Mouse (Mus musculus): Measurements from ENCODE around the gene Fdxacb1.

Fdxacb1 gene

DNA sequence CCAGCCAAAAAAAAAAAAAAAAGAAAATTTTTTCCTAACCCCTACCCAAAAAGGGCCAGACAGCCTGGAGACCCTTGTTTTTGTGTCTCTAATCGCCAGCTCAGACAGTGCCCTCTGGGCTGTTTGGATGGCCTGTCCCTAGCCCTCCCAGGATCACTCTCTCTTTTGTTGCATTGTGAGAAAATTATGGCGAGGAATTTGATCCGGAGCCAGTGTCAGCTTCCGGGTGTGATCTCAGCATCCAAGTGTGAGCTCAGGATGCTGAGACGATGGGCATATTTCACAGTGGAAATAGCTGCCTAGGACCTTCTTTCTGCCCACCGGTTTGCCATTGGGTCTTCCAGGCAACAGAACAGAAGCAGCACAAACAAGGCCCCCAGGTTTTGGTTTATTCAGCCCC lies 17.3 kb upstream of the Fdxacb1 start:
- DNase-seq = no peak

DNA sequence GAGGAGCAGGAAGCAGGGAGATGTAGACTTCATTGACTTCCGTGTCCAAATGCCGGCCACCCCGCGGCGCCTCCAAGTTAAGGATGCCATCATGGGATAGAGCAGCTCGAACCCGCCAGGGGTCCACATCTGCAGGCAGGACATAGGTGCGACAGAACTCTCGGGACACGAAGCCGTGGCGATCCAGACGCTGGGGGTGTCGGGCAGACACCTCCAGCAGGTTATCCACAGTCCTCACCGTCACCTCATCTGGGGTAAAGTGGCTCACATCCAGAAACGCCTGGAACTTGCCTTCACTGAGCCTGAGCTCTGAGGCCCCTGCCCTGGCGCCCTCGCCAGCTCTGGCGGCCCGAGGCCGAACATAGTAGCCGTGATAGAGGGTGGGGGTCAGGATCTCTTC lies 16.7 kb upstream of the Fdxacb1 start, which contains the start of gene Cryab:
Gene Cryab (plus strand): TSS at position 3 of the 400 bp plus-strand sequence.
- DNase-seq = no peak

DNA sequence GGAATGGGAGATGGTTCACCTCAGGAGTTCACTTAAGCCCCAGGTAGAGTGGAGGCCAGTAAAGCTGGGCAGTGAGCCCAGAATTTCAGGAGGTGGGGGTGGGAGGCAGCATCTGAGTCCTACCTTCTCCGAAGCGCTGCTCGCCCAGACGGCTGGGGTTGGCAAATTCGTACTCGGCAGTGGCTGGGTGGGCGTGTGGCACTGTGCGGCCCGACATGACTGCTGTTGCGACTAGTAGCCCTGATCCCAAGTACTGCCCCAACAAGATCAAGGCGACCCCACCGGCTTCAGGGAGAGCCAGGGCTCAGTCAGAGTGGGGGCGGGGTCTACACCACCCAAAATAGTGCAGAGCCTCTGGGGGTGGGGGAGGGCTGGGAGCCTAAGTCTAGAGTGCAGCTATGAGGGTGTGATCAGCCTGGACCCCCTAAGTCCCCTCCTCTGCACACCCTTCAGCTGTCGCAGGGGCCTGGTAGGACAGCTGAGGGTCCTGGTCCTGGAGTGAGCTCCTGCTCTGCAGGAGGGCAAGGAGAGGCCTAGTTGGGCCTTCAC lies 15.9 kb upstream of the Fdxacb1 start, which contains the start of gene Hspb2:
Gene Hspb2 (minus strand): TSS at position 301 of the 549 bp plus-strand sequence.
- peak; percentile 8 for DNase-seq

DNA sequence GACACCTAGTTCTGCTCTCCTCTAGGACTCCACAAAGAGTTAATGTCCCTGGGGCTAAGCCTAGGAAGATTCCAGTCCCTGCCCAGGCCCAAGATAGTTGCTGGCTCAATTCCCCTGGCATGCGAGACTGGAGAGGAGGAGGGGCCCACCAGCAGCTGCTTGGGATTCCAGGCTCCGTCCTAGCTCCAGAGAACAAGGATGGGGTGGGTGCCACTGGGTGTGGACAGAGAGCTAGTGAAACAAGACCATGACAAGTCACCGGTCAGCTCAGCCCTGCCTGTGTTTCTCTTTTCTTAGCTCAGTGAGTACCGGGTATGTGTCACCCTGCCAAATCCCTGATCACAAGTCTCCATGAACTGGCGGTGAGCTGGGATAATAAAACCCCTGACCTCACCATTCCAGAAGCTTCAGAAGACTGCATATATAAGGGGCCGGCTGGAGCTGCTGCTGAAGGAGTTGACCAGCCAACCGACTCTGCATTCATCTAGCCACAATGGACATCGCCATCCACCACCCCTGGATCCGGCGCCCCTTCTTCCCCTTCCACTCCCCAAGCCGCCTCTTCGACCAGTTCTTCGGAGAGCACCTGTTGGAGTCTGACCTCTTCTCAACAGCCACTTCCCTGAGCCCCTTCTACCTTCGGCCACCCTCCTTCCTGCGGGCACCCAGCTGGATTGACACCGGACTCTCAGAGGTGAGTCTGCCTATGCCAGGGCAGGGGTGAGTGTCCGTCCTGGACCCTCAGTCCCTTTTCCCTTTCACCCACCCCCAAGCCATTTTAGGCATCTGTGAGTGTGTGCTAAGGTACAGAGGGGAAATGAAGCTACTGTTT lies 15.0 kb upstream of the Fdxacb1 start:
- peak; percentile 19 for DNase-seq

DNA sequence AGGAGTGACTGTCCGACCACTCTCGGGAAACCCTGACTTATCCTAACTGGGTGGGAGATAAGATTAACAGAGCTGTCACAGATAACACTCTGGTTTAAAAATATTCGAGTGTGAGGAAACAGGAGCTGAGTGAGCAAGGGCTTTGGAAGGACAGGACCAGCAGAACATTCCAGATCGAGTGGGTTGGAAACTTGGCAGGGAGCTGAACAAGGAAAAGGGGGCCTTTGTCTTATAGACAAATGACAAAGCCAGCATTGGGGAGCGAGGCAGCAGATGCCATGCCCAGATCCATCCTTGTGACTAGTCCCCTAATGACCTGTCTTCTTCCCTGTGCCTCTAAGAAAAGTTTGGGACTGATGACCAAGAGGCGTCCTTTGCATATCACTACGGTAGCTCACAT lies 14.1 kb upstream of the Fdxacb1 start:
- DNase-seq = no peak

DNA sequence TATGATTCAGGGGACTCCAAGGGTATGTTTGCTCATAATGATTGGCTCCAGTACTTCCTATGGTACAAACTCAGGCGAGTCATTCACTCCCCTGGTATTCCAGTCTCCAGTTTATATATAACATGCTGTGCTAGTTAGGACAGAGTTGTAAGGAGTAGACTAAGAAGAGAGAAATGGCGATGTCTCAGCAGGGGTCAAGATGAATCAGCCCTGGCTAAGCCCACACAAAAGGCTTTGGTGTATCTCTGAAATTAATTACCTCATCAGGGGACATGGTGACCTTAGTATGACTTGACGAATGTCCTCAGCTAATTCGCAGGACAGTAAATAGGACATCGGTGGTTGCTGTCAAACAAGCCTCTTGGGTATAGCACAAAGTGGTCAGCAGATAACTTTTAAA lies 11.3 kb upstream of the Fdxacb1 start:
- DNase-seq = no peak

DNA sequence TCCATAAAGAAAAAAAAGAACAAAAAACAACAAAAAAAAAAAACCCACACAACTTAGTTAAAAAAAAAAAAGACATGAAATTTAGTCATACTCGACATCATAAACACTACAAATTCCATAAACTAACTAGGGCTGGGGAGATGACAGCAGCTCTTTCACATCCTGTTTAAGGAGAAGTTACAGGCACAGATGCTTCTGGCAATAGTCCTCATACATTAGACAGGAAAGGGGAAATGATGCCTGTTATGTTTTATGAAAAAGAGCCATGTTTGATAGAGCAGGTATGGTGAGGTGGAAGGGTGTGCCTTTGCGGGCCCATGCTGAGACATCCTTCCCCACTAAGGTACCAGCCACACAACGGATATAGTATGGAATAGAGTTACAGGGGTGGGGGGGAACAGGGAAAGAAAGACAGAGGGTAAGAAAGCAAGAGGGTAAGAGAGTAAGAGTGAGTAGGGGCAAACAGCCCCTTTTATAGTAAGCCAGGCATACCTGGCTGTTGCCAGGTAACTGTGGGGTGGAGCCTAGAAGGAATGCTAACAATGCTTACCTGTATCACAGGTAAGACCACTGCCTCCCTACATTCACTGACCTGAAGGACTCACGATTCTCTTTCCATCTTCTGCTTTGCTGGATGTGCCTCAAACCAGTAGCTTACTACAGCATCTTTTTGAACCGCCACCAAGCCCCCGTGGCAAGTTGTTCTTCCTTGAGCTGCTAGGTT lies 6.4 kb upstream of the Fdxacb1 start:
- no peak for DNase-seq

DNA sequence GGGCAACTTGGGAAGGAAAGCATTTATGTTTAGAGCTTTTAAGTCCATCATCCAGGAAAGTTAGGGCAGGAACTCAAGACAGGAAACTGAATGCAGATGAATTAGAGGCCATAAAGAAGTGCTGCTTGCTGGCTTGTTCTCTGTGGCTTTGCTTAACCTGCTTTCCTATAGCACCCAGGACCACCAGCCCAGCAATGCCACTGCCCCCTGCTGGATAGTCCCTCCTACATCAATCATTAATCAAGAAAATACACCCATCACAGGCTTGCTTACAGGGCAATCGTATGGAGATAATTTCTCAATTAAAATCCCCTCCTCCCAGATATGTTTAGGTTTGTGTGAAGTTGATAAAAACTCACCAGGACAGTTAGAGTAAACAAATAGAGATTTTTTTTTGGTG lies 4.7 kb upstream of the Fdxacb1 start:
- DNase-seq = peak; percentile 17

DNA sequence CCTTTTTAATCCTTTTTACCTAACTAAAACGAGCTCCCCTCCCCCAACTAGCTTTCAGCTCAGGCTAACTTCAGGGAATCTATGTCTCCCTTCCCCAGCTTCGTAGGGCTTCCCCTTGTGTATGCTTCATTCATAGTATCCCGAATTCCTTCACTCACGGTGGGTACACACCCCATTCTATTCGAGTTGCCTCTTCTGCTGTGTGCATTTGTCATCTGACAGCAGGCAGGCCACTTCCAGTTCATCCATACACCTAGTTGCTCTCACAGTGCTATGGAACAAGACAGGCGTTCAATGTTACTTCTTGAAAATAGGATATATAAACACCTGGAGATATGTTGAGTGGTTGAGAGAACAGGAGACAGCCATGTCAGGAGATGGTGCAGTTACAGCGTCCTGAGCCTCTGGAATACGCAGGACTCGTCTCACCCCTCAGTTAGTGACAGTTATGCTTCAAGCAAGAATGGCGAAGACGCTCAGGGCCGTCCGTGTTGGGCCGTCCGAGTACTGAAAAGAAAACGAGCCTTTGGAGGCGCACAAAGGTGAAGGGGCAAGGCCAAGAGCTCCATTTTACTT lies 417 bp upstream of the Fdxacb1 start:
- DNase-seq = no peak

DNA sequence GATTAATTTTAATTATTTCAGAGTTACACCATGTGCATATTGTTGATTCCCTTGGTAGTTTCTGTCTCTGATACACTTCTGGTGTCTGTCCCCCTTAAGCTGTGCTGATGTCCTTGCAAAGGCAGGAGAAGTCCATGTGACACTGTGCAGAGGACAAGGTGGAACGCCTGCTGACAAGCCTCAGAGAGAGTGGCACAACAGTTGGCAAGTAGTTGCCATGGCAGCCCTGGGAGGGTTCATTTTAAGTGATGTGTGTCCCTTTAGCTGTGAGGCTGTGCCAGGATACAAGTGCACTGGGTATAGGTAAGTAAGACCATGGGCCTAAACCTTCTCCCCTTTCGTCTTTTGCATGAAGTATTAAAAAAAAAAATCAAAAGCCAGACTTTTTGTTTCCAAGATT lies 2.0 kb downstream of the Fdxacb1 start:
- DNase-seq = no peak

DNA sequence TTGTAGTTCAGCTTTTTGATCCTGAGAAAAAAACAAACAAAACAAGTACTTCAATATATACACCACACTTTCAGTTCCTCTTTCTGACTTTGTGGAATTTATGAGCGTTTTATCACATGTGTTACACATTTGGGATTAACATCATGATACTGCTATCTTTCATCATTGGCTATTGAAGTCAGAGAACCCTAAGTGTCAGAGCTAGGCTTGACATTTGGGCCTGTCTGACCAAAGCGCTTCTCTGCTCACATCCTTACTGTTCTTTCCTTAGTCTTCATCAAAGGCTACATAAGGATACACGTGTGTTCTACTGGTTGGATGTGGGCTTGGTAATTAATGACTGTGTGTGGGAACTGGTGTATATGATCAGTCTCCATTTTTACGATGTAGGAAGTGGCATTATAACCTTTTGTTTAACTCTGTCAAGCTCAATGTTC lies 6.0 kb downstream of the Fdxacb1 start:
- DNase-seq = no peak

DNA sequence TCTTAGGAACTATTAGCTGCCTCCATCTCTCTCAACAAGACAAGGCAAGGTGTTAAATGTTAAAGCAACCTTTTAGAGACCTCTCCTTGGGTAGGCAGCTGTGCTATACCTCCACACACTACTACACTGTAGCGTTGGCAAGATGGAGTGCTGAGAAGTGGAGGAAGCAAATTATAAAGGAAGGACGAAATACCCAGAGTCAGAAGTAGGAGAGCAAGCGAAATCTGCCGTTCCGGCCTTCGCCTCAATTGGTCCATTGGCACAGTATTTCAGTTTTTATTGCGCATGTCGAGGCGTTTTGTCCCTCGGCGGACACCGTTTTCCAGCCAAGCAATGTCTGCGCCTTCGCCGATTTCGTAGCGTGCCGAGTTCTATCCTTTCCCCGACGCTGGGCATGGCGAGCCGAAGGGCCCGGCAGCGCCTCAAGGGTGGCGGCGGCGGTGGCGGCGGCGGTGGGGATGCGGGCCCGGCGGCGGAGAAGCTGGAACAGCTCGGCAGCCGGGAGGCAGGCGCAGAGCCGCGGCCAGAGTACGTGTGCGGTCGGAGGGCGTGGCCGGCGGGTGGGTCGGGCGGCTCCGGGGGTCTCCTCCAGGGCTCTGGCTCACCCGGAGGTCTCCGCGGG lies 7.1 kb downstream of the Fdxacb1 start, which contains the start of the genes Alg9 and 1110032A03Rik:
Gene Alg9 (plus strand): TSS at position 29 of the 622 bp plus-strand sequence.
Gene 1110032A03Rik (minus strand): TSS at position 530 of the 622 bp plus-strand sequence.
- peak; percentile 87 for DNase-seq

DNA sequence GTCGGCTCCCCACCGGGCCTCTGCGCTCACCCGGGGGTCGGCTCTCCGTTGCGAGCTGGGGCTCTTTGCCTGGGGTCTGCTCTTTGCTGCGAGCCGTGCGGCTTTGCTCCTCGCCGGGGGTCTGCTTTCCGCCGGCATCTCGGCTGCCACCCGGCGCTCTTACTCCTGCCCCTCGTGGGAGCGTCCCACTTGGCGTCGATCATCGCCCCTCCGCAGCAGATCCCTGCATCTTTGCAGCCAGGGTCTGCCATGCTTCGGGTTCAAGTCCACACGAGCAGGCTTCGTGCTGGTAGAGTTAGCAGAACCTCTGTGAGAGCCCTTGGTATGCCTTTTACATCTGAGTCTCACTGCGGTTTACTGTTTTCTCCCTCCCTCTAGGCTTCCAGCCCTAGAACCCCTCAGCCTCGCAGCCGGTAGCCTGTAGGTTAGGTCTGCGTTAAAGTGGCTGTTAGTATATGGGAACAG lies 7.7 kb downstream of the Fdxacb1 start:
- peak; percentile 23 for DNase-seq

DNA sequence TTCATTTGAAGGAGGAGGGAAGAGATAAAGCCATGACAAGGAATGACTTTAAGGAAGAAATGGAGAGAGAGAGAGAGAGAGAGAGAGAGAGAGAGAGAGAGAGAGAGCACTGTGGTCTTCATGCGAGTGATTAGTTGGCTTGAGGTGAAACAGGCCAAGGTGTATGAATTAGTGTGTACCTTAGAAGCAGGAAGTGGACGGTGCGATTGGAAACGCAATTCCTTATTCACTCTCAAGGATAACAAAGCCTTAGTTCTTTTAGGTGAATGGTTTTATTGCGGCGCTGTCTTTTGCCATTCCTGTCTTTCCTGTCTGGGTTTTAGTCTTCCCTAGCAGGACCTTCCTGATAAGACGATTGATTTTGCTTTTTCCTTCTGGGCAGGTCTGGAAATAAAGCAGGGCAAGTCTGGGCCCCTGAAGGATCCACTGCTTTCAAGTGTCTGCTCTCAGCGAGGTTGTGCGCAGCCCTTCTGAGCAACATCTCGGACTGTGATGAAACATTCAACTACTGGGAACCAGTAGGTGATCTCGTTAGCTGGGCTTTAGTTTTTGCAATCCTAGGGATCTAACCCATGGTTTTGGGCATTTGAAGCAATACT lies 8.2 kb downstream of the Fdxacb1 start:
- no peak for DNase-seq

DNA sequence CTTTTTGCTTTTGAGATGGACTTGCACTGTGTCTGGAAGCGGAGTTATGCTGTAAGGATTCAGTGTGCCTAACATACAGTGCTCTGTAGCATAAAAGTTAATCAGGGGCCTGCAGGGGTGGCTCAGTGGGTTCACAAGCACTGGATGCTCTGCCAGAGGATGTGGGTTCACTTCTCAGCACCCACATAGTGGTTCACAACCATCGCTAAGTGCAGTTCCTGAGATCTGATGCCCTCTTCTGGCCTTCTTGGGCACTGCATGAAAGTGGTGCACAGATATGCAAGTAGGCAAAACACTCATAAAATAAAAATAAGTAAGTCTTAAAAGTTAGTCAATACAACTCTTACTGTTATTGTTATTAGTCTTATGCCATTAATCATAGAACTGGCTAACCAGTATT lies 14.1 kb downstream of the Fdxacb1 start:
- peak; percentile 65 for DNase-seq

DNA sequence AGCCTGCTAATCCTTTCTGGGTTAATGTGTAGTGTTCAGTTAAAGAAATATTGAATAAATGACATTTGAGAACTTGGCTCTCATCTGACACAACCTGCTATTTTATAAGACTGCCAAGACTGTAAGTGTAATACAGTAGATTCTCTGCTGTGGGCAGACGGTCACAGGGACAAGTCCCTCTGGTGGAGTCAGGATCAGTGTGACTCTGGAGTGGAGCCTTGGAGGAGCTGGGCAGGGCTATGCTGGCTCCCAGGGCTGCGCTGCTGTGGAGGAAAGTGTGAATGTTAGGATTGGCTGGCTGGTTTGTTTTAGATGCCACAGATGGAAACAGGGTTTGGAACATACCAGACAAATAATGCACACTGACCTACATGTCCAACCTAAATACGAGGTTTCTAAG lies 27.2 kb downstream of the Fdxacb1 start:
- DNase-seq = no peak

DNA sequence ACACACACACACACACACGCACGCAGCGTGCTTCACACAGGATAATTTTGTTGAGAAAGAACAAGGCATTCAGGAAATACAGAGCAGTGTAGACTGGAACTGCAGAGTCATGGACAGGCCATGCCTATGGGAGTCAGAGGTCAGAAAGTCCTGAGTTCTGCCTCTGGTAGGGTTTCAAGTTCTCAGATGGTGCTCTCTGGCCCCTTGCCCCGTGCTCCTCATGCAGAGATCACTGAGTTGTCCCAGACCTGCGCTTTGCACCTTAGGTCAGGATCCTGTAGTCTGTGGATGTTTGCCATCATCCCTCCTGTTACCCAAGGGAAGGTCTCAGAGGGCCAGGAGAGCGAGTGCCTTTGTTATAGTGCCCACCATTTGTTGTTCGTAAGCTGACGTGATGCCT lies 28.7 kb downstream of the Fdxacb1 start:
- DNase-seq = no peak

DNA sequence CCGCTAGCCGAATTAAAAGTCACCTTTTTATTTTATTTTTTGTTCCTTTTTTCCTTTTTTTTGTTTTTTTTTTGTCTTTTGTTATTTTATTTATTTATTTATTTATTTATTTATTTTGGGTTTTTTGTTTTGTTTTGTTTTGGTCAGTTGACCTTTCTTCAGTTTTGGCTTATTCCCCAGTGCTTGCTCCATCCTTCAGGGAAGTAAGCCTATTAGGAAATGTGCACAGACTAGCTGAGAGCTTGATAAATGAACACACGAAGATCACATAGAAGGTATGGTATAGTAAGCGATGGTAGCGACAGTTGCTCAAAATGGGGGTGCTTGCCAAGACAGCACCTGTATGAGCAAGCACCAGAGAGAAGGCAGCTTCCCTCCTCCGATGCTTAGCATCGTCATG lies 29.6 kb downstream of the Fdxacb1 start:
- DNase-seq = no peak

DNA sequence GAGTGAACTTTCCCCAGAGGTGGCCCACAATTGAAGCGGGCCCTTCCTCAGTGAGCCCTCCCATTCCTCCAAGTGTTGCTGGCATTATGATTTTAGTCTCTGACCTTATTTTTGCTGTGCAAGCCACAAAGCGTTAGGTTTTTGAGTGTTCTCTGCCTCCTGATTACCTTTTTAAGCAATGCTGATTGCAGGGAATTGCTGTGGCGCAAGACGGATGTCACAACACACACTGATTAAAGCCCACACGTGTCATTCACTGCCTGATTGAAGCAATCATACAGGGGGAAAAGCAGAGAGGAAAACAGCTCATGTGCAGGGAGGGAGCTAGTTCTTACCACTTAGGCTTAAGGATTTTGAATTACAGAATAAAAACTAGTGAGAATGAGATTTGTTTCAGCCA lies 30.3 kb downstream of the Fdxacb1 start:
- no peak for DNase-seq

DNA sequence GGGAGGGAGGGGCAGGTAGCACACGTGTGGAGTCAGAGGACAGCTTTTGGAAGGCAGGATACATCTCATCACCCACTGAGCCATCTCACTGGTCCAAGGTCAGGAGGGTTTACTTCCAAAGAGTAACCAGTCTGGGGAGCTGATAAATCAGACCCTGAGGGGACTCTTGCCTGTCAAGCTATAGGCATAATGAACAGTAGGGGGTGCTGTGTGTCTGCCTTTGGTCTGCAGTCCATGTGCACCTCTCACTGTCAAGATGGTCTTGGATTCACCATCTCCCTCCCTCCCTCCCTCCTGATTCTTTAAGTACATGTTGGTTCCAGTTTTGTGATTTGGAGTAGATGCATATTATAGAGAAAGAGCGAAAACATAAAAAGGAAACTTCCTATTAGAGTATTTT lies 32.9 kb downstream of the Fdxacb1 start:
- DNase-seq = peak; percentile 77

DNA sequence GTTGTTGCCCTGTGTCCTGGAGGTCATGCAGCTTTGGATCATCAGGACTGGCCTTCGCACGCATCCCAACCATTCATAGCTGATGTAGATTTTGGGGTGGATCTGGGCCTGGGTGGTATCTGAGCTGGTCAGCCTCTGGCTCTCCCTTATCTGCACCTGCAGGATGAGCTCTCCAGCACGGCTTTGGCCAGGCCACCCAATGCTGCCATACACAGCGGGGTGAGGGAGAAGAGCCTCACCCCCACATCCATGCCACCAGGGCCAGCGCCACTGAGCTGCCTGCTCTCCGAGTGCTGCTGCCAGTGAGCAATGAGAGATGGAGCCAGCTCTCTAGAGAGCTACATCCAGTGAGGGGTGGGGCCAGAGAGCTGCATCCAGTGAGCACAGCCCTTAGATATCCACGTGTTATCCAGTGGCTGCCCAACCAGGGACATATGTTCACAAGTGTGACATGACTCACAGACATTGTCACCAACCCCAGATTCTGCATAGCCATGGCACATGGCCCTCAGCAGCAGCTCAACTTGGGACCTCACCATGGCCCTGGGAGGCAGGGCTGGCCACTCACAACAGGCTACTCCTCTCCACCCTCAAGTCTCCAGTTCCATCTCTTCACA lies 35.1 kb downstream of the Fdxacb1 start:
- peak; percentile 90 for DNase-seq

DNA sequence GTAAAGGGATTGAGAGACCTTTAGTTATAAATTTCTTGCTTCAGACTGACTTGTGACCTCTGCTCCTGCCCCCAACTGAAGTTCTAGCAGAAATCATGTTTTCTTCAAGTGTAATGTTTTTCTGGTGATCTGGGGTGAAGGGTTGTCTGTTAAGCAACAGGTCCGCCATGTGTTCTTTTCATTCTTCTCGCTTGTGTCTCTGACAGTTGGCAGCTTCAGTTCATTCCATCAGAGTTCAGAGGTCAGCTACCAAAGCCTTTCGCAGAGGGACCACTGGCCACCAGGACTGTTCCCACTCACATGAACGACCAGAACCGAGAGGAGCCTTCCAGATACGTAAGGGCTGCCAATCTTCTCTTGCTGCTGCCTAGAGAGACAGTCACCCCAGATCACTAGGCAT lies 40.4 kb downstream of the Fdxacb1 start:
- no peak for DNase-seq

Measured in liver (tissue).